Mouse (Mus musculus) liver, postnatal 0 days (tissue): ENCODE results near the gene Slc25a44.
"Not testable (repeated sequence)": the region's sequence is repeated elsewhere in the genome, so short reads cannot be mapped to it uniquely, and the experiment has no call there.

Experiments
- CTCF ChIP-seq: sonication (generic); IDR thresholded peaks from 2 replicates; pipeline ENCODE4 v1.5.1; 2016; ENCODE audit warnings: antibody characterized with exemption, low read depth
- EP300 ChIP-seq: IDR thresholded peaks from 2 replicates; pipeline ENCODE4 v1.6.1; 2016; ENCODE audit warnings: antibody characterized with exemption, low read depth, mild to moderate bottlenecking

DNA sequence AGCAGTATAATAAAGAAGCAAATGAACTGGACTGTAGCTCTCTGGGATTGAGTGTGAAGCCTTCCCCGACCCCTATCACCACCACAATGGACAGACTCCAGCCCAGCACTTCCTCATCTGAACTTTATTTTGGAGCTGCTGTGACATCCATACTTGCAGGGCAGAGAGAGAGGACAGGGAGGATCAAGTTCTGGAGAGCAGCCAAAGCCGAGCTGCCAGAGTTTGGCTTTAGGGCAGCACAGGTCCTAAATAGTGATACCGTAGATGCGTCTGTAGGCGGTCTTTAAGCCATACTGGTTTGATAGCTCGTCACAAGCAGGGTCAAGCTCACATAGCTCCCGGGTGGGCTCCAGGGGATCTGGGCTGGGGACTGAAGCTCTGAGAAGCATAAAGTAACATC lies 56.4 kb downstream of the Slc25a44 start:
- TF ChIP-seq CTCF, EP300: not testable (repeated sequence)
